Mouse (Mus musculus) CD4-positive, CD25-positive, alpha-beta regulatory T cell, adult 4 months (primary cell): ENCODE measurements around the gene Fyttd1. TPM values are rescaled to one million over a fixed set of nuclear protein-coding genes. Genes with fewer than 3 reads are reported as not detected.
"Not testable (repeated sequence)": the region's sequence is repeated elsewhere in the genome, so short reads cannot be mapped to it uniquely, and the experiment has no call there.

Experiments used
- ATAC-seq: one replicate; pipeline ENCODE4 v1.8.0; 2017
- polyA plus RNA-seq, 2 experiments: library from polyadenylated mRNA; unstranded; fragments of 100-300 nt; shearing (Covaris generic); gene quantifications; one replicate each; pipeline ENCODE4 v1.2.1; 2017

The Fyttd1 gene
- polyA plus RNA-seq, result 10 to 100 TPM; 64.8 to 65.3 TPM

DNA sequence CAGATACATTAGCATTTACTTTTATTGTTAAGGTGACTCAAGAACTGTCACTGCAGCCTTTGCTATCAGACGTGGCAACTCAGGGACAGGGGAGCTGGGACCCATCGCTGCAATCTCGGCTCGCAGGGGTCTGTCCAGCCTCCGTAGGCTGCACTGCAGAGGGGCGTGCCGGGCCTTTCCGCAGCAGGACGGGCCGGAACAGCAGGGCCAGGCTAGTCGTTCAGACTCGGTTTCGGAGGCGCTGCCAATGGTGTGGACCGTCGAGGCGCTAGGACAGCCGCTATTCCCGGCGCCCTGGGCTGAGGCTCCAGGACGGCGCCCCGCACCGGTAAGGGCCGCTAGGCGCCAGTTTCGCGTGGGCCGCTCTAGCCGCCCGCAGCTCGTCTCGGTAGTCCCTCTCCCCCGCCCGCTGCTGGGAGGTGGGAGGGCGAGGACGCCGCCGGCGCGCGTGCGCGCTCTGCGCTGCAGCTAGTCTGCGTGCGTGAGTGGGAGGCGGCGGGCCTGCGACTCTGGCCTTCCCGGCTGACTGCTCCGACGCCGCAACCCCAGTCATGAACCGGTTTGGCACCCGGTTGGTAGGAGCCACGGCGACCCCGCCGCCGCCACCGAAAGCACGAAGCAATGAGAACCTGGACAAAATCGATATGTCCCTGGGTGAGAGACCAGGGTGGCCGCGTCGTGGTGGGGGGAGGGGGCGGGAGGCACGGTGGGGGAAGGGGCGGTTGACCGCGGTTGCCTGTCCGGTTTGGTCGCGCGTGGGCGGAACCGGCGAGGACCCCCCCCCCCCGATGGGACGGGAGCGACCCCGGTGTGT lies at the start of gene Fyttd1, which contains the start of gene Rubcn:
TSS of gene Fyttd1 (plus strand) at position 158 of the 814 bp plus-strand sequence.
TSS of gene Rubcn (minus strand) at position 424 of the 814 bp plus-strand sequence.
- ATAC-seq, result peak; percentile 93

DNA sequence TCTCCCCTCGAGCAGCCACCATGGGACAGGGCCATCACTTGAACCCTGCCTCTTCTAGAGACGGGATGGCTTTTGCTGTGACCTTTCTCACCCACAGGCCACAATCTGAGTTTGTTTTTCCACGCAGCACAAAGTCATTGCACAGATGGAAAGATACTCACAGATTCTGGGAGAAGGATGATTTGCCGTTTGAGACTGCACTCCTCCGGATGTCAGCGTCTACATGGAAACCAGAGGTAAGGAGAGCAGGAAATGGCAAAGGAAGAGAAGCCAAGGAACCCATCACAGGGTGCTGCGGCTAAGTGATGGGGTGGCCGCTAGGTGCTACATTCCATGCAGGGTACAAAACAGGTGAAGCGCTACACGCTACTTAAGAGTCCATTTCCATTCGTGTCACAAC lies 48.2 kb upstream of the Fyttd1 start:
- ATAC-seq, result no peak

DNA sequence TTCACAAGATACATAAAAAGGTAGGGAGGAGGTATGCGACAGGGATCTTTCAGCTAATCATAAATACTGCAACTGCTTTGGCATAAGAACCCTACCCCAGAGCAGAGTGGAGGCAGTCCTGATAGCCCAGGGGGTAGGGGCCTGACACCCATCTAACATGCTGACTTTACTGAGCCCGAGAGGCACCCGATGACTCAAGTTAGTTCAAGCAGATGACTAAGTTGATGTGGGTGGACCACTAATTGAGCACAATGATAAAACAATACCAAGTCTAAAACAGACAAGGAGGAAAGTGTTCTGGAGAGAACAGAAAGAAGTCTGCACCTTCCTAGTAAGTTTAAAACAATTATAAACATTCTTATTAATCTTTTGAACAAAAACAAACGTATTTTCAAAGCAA lies 45.8 kb upstream of the Fyttd1 start:
- ATAC-seq, result no peak

DNA sequence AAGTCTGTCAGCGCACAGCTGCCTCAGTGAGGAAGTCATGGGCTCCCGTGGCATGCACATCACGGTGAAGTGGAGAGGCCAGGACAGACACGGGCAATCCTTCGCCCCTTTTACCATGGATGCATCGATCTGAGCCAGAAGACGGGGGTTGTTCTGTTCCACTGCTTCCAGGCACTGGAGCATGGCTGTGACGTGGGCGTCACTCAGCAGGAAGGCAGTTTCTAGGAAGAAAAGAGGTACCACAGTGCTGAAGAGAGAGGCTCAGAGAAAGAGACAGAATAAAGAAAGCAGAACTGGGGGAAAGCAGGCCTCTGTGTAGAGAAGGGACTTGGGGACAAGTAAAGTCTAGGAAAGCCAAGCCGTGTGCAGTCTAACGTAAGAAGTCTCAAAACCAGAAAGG lies 30.2 kb upstream of the Fyttd1 start:
- ATAC-seq, result no peak

DNA sequence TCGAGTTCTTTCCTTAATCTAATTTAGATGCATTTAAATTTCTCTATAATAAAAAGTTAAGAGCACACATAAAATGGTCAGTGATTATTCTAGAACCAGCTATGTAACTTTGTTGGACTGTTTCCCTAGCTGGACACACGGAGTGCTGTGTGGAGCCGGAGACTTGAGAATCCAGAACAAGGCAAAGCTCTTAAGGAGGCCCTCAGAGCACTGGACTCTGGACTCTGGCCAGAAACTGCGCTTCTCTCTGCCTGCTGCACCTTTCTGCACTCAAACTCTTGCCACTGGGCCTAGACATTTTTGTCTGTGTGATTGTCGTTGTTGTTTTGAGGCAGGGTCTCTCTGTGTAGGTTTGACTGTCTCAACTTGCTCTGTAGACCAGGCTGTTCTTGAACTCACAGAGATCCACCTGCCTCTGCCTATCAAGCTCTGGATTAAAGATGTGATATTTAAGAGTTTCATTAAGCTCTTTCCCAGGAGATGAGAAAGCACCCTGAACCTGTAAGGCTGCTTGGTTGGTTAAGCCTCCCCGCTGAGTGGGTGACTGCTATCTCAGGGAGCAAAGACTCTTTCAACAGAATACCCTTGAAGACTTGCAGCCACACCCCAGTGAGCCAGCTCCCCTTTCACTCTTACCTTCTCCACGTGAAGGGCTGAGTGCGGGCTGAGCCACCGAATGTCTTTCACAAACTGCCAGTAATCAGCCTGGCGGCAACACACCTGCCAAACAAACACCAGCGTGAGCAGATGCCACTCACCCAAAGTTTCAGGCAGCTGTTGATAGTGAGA lies 28.1 kb upstream of the Fyttd1 start:
- no peak for ATAC-seq

DNA sequence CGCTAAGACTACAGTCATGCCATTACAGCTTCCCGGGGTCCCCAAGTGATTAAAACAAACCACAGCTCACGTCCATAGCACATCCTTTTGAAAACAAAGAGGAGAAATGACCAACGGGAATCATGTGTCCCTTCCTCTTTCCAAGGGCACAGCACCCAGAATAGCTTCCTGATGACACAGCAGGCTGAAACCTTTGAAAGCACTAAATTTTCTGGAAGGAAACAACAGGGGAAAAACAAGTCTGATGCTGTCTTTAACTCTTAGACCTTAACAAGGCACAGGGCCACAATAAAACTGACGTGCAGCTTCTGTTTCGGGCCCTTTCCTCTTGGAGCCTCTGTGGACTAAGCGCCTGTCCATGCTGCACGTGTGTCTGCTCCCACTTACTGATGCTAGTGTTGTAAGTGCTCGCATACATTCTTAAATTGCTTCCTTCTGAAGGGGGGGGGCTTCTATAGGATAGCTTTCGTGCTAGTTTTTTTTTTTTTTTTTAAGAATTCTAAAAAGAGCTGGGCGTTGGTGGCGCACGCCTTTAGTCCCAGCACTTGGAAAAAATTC lies 23.7 kb upstream of the Fyttd1 start:
- ATAC-seq, result no peak

DNA sequence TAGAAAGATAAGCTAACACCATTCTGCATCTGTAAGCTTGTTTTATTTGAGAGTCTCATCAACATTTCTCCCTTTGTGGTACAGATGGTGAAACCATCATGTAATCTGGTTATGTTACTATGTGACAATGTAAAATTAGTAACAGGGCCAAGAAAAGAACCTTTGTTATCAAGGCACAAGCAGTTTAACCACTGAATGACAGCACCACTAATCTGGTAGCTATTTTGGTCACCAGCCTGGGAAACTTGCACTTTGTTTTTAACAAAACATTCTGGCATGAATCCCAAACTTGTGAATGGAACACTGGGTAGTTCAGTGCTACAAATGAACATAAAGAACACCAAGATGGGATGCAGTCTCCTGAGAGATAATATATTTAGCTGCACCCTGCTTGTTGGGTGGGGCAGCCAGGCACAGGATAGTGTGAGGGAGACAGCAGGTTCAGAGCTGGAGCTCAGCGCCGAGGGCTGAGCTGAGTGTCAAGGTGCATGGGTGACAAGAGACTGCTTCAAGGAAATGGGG lies 23.2 kb upstream of the Fyttd1 start:
- no peak for ATAC-seq

DNA sequence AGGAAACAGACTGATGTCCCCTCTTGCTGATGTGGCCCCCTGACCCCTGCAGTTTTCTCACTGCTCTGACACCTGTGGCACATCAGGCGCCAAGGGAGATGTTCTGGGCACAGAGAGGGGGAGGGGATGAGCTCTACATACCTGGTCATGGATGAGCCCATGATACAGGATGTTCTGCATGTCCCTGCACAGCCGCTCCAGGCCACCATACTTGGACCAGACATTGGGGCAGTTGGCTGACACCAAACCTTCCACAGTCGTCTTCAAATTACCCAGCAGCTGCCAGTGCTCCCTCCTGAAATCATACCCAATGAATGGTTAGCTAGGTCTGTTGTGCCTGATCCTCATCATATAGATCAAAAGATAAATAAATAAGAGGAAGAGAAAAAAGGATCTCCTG lies 20.5 kb upstream of the Fyttd1 start:
- no peak for ATAC-seq

DNA sequence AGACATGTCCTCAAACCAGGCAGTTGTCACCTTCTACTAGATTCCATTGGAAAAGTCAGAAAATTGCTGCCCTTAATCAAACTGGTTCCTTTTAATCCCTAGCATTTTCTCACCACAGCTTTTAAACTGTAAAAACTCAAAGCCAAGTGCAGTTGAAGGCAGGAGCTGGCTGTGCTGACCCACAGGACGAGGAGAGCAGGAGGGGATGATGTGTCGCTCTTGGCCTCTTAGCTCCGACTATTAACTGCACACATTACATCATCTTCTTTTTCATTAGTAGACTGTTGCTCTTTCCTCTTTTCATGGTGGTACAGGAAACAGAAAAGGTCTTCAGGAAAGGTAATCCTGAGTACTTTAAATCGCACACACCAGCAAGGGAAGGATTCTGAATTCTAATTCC lies 18.9 kb upstream of the Fyttd1 start:
- no peak for ATAC-seq

DNA sequence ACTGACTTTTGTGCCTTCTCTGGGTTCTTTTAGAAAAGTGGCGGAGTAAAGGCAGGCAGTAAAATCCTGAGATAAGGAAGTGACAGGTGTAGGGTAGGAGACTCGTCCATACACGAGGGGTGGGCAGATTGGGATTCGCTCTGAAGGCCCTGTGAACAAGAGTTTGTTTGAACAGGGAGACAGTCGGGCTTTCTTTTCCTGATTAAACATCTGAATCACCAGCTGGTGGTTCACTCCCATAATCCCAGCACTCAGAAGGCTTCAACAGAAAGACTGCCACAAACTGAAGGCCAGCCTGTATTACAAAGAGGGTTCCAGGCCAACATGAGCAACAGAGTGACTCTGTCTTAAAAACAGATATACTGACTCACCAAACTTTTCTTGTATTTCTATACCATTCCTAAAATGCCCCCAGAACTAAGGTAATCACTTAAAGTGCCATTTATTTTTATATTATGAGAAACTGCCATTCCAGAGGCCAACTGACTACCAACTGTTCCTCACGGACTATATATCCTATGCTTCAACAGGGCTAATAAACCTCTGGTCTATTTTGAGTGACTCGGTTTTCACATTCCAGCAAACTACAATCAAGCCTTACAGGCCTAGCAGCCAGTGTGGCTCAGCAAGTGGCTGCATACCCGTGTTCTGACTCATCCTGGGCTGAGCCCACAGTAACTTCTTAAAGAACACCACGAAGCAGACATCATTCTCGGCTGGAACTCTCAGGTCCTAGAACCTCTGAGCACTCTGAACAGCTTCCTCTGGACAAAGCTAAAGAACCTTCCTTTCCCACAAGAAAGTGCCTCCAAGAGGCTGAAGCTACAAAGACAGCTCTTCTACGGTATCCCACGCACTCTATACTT lies 18.3 kb upstream of the Fyttd1 start:
- no peak for ATAC-seq

DNA sequence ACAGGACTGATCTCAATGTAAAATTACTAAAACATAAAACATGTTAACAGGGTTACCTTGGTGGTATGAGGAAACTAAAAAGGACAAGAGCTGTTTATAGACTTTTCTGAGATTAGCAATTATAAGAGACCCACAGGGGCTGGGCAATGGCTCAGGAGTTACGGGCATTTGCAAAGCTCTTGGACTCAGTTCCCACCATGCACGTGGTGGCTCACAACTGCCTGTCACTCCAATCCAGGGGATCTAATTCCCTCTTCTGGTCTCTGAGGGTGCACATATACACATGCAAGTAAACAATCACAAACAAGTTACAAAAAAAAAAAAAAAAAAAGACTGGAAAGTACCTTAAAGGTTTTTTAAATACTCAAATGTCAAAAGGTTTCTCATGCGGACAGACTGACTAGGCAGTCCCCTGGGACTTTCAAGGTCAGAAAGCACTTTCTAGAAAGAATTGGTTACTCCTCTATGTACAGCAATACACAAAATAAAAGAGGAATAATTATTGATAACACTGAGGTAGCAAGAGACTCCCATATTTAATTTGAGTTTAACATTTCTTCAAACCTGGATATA lies 15.4 kb upstream of the Fyttd1 start:
- ATAC-seq, result no peak

DNA sequence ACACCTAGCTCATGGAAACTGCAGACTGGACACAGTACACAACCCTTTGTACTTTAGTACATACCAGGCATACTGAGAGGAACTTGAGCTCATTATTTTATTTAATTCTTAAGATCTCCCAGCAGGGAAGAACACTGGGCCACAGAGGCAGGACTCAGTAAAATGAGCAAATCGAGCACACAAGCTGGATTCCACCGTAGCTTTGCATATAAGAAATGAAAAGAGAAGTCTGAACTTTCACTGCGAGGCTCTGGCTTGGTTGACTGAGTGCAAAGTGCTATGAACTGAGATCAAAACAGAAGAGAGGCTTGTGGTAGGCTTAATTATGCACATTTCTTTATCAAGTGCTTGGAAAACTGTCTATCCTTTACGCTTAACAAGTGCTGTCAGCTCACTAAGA lies 11.9 kb upstream of the Fyttd1 start:
- ATAC-seq, result no peak

DNA sequence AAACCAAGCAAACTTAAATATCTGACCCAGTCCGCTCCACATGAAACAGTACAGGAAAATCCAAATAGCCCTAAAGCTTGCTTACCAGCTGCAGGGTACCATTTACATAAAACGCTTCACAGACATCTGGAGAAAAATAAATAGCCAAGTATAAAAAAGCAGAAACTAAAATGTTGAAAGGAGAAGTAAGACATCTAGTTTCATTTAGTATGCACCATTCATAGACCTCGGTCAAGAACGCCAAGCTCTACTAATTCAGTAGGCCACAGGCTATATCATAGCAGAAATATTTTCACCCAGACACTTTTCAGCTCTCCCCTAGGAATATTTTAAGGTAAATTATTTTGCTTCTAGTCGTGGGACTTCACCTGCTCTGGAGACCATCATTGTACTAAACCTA lies 10.6 kb upstream of the Fyttd1 start:
- no peak for ATAC-seq

DNA sequence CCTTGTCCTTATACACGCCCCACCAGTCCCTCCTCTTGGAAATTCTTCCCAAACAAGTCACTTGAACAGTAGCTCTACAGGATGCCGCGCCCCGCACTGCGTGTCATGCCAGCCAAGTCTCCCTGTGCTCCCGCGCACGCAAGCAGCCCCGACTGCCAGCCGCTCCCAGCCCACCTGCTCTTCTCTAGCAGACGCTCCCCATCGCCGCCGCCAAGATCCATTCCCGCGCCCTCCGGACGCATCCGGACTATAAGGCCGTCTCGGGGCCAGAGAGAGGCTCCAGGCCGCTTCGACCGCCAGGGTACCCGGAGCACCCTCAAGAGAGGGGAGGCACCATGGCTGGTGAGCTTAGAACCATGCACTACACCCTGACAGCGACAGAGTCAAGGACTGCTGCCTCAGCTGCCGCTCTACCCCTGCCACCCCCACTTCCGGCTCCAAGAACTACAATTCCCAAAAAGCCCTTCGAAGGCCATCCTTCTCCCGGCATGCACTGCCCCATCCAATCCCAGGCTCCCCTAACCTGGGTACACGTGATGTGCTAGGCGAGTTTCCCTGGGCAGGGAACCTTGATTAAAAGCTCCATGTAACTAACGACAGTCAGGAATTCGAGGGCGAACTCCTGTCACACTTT lies 9.3 kb upstream of the Fyttd1 start:
- peak; percentile 99 for ATAC-seq

DNA sequence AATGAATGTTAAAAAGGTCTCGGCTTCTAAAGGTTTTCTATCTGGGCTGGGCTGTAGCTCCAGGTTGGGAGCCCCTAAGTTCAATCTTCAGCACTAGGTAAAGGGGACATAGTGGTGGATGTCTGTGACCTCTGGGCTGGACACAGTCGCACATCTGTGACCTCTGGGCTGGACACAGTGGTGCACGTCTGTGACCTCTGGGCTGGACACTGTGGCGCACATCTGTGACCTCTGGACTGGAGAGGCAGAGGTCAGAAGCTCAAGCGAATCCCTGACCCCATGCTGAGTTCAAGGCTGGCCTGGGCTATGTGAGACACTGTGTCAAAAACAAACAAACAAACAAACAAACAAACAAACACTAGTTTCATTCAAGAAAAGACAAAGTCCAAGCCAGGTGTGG lies 7.1 kb upstream of the Fyttd1 start:
- no peak for ATAC-seq

DNA sequence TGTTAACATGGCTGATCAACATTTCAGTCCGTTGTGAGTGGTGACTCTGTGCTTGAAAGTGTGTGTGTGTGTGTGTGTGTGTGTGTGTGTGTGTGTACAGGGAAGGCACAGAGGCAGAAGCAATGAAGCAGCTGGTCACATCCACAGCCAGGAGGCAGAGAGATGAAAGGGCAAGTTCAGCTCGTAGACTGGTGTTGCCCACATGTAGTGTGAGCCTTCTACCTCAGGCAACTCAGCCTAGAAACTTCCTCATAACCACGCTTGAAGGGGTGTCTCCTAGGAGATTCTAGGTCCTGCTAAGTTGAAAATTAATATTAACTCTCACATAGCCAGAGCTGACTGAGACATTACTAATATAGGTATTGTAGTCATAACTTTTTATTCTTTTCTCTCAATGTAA lies 3.9 kb upstream of the Fyttd1 start:
- ATAC-seq, result no peak

DNA sequence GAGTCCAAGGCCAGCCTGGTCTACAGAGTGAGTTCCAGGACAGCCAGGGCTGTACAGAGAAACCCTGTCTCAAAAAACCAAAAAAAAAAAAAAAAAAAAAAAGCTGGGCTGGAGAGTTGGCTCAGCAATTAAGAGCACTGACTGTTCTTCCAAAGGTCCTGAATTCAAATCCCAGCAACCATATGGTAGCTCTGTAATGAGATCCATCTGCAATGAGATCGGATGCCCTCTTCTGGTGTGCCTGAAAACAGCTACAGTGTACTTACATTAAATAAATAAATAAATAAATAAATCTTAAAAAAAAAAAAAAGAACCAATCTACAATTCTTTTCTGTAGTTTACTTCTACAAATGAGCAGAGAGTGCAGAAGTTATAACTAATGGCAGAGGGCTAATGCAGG lies 2.0 kb upstream of the Fyttd1 start:
- not testable (repeated sequence) for ATAC-seq

DNA sequence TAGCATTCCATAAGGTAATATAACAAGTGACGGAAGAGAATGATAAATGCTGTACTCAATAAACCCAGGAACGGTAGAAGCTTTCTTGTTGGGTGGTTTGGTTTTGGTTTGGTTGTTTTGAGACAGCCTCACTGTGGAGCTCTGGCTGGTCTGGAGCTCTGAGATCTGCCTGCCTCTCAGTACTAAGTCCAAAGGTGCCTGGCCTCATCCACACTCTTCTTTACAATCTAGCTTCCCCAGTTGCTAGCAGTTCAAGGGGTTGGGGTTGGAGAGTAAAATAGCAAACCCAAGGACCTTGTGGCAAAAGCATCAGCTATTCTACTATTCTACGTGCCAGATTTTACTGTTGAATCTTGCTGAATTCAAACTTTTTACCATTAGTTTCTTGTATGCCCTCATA lies 1.5 kb upstream of the Fyttd1 start:
- ATAC-seq, result no peak

DNA sequence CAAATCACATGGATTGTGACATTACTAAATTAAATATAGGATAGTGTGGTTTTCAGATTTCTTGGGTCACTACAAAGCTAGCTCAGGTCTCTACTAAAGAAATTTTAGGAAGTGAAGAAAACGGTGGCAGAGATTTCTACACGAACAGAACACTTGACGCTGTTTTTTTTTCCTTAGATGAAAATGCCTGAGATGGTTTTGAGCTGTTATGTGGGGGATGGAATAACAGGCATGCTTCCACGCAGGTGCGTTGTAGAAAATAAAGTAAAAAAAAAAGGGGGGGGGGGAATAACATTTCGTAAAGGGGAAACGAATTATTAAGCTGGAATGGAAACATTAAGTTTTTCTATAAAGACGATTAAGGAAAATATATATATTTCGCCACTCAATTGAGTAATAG lies 469 bp upstream of the Fyttd1 start:
- ATAC-seq, result no peak

DNA sequence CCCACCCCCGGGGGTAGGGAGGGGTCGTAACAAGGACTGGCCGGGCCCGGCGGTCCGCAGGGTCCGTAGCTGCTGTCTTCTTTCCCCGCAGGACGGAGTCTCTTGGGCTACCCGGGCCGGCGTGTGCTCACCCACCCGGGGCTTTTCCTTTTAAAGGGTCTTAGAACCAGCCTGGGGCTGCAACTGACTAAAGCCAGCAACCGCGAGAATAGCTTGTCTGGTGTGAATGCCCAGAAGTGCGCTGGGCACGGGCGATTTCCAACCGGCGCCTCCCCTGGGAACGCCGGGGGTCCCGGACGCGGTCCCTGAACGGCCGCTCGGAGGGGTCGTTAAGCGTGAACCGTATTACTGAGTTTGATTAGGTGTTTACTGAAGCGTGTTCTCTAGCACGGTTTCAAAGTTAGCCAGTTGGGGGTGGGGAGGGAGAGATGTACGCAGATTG lies 878 bp downstream of the Fyttd1 start:
- peak; percentile 14 for ATAC-seq
